Mouse (Mus musculus): ENCODE results near the gene Phkb. TPM values are rescaled to one million over a fixed set of nuclear protein-coding genes. Genes with fewer than 3 reads are reported as not detected.
"Not testable (repeated sequence)": the region's sequence is repeated elsewhere in the genome, so short reads cannot be mapped to it uniquely, and the experiment has no call there.

The Phkb gene
- polyA plus RNA-seq (2015; fragmentation: Nextera tagmentation; extraction: Ambion mirVana): 10.4 and 10.8 TPM in 2 replicates

DNA sequence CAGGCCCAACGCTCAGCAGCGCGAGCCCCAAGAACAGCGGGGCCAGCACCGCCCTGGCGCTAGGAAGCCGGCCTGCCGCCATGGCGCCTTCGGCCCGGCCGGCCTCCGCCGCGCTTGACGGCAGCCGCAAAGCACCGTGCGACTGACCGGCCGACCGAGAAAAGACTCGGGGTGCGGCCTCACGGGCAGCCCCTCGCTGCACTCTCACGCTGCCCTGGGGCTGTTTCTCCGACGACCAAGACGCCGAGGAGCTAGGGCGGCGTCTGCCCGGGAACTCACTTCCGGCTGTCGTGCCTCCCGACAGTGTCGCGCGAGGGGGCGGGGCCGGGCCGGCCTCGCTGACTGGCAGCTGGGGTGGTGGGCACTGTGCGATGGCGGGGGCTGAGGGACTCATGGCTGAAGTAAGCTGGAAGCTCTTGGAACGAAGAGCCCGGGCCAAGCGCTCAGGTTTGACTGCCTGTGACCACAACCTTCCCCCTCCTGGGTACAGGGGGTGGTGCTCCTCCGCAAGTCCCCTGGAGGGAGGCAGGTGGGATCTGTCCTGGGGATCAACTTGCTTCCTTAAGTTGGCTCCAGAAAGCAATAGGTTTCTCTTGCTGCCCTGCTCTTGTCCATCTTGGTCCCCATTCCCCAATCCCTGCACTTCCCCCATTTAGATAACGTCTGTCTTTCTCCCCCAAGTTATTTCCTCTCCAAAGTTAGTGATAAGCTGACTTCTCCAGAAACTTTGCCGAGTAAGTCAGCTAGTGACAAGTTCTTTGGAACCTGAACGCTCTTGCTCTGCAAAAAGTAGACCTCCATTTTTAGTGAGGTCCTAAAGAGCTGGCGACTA, at the start of gene Phkb, which contains the start of gene Itfg1:
Gene Phkb (plus strand): TSS at position 303 of the 832 bp plus-strand sequence.
Gene Itfg1 (minus strand): TSS at position 265 of the 832 bp plus-strand sequence.
- DNase-seq (peak; percentile 93), ATAC-seq (peak; percentile 93)
- TF ChIP-seq CTCF (IDR thresholded peaks at IDR 0.05; ENCODE audit: low read depth) (no peak), EP300 (IDR thresholded peaks at IDR 0.05; ENCODE audit: low read depth) (no peak)
- Histone ChIP-seq H3K4me2 (ENCODE audit: low read depth, low read length) (peak within 1 kb of the TSS; percentile 83), H3K4me1 (ENCODE audit: insufficient read depth) (peaks cover 18% of the 10 kb centered on the region), H3K27ac (ENCODE audit: low read depth) (peak within 1 kb of the TSS; percentile 100), H3K9ac (replicated peaks) (peak within 1 kb of the TSS; percentile 95), H3K9me3 (ENCODE audit: low read length) (no peaks in the 10 kb centered on the region), H3K36me3 (replicated peaks; ENCODE audit: insufficient read depth, low read length) (0 out of 2 replicates have a peak, but pooled peaks cover 2% of the 10 kb centered on the region), H3K4me3 (ENCODE audit: low read depth, low read length) (peak within 1 kb of the TSS; percentile 85), H3K27me3 (ENCODE audit: insufficient read depth, low read length) (no peaks in the 10 kb centered on the region)
- under 1% methylated on average over 49 of the region's 54 CpGs for WGBS (ENCODE audit: insufficient replicate concordance)

DNA sequence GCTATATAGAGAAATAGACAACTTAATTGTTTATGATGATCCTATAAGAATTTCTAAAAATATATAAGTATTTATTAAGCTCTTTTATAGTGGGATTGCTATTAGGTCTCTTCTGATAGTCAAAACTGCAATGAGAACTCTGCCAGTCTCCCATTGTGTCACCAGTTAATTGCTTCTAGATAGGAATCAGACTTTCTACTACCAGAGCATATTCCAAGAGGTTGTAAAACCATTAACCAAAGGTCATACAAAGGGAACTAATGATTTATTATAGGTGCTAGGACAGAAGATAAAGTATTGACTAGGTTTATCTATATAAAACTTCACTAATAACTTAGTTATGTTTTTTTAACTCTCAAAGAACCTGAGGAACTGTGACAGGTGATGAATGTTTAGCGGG, 44.4 kb upstream of the Phkb start:
- H3K9me3 ChIP-seq (ENCODE audit: low read length); H3K4me2 ChIP-seq (ENCODE audit: low read depth, low read length); DNase-seq; H3K4me3 ChIP-seq (ENCODE audit: low read depth, low read length); H3K27ac ChIP-seq (ENCODE audit: low read depth); H3K9ac ChIP-seq (replicated peaks); H3K27me3 ChIP-seq (ENCODE audit: insufficient read depth, low read length); H3K4me1 ChIP-seq (ENCODE audit: insufficient read depth); ATAC-seq; H3K36me3 ChIP-seq (replicated peaks; ENCODE audit: insufficient read depth, low read length): not testable (repeated sequence)
- WGBS (ENCODE audit: insufficient replicate concordance): 94% methylated on average over 1 of the region's 1 CpGs

DNA sequence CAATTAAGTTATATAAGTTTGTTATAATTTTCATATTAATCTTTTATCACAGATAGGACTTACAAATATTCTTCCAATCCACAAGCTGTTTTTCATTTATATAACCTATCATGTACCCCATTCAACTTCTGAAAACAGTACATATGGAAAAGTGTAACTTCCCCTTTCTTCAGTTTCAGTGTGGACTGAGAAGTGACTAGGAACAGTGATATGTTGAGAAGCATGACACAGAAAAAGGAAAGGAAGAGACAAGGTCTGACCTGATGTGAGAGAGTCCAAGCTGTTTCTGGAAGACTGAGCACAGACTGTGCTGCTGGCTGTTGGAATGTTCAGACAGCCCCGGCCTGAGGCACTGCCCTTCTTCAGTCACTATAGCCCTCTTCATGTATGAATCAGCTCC, 40.6 kb upstream of the Phkb start:
- WGBS (ENCODE audit: insufficient replicate concordance): 76% methylated on average over 1 of the region's 1 CpGs
- no peak overlapping the region for H3K9ac ChIP-seq (replicated peaks)
- no peaks in the 10 kb centered on the region for H3K27me3 ChIP-seq (ENCODE audit: insufficient read depth, low read length)
- no peaks in the 10 kb centered on the region for H3K36me3 ChIP-seq (replicated peaks; ENCODE audit: insufficient read depth, low read length)
- no peak overlapping the region for H3K4me2 ChIP-seq (ENCODE audit: low read depth, low read length)
- DNase-seq (no peak), ATAC-seq (no peak)
- no peaks in the 10 kb centered on the region for H3K9me3 ChIP-seq (ENCODE audit: low read length)
- H3K4me3 ChIP-seq (ENCODE audit: low read depth, low read length): no peak overlapping the region
- no peak overlapping the region for H3K27ac ChIP-seq (ENCODE audit: low read depth)
- H3K4me1 ChIP-seq (ENCODE audit: insufficient read depth): no peaks in the 10 kb centered on the region
- TF ChIP-seq CTCF (IDR thresholded peaks at IDR 0.05; ENCODE audit: low read depth) (no peak), EP300 (IDR thresholded peaks at IDR 0.05; ENCODE audit: low read depth) (no peak)

DNA sequence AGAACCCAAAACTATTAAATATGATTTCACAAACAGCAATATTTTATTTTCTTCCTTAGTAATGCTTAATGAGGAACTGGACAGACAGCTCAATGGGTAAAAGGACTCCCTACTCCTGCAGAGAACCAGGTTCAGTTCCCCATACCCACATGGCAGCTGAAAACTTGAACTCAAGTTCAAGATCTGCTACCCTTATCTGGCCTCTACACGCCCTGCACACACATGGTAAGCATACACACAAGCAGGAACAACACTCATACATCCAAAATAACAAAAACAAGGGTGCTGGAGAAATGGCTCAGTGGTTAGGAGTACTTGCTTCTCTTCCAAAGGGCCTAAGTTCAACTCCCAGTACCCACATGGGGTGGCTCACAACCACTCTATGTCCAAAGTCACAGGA, 39.4 kb upstream of the Phkb start:
- no peak overlapping the region for H3K4me3 ChIP-seq (ENCODE audit: low read depth, low read length)
- DNase-seq (no peak), ATAC-seq (no peak)
- no peaks in the 10 kb centered on the region for H3K9me3 ChIP-seq (ENCODE audit: low read length)
- H3K4me1 ChIP-seq (ENCODE audit: insufficient read depth): no peaks in the 10 kb centered on the region
- no peak for TF ChIP-seq EP300 (IDR thresholded peaks at IDR 0.05; ENCODE audit: low read depth)
- TF ChIP-seq CTCF (IDR thresholded peaks at IDR 0.05; ENCODE audit: low read depth): no peak
- H3K4me2 ChIP-seq (ENCODE audit: low read depth, low read length): no peak overlapping the region
- H3K36me3 ChIP-seq (replicated peaks; ENCODE audit: insufficient read depth, low read length): no peaks in the 10 kb centered on the region
- H3K27me3 ChIP-seq (ENCODE audit: insufficient read depth, low read length): no peaks in the 10 kb centered on the region
- no peak overlapping the region for H3K9ac ChIP-seq (replicated peaks)
- H3K27ac ChIP-seq (ENCODE audit: low read depth): no peak overlapping the region
- 76% methylated on average over 1 of the region's 1 CpGs for WGBS (ENCODE audit: insufficient replicate concordance)

DNA sequence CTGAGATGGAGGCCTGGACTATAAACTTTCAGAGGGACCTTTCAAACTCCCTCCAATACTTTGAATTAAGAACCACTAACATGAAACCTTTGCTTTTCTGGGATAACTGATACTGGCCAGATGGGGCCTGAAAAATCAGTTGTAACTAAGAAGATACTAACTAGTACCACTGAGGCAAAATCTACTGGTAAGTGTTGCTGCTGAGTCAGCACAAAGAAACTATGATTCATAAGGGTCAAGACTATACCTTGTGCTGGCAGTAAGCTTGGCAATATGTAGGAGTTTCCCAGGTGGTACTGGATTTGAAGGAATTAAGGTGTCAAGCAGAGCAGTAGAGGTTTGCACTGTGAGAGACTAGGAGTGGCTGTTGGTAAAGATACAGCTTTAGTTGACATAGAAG, 27.1 kb upstream of the Phkb start:
- TF ChIP-seq EP300 (IDR thresholded peaks at IDR 0.05; ENCODE audit: low read depth) (no peak), CTCF (IDR thresholded peaks at IDR 0.05; ENCODE audit: low read depth) (no peak)
- 0 out of 2 replicates have a peak, but pooled peaks cover 5% of the 10 kb centered on the region for H3K36me3 ChIP-seq (replicated peaks; ENCODE audit: insufficient read depth, low read length)
- DNase-seq (no peak), ATAC-seq (no peak)
- H3K27ac ChIP-seq (ENCODE audit: low read depth): no peak overlapping the region
- H3K4me3 ChIP-seq (ENCODE audit: low read depth, low read length): no peak overlapping the region
- H3K27me3 ChIP-seq (ENCODE audit: insufficient read depth, low read length): no peaks in the 10 kb centered on the region
- no peaks in the 10 kb centered on the region for H3K4me1 ChIP-seq (ENCODE audit: insufficient read depth)
- no peak overlapping the region for H3K4me2 ChIP-seq (ENCODE audit: low read depth, low read length)
- H3K9me3 ChIP-seq (ENCODE audit: low read length): peaks cover 3% of the 10 kb centered on the region; the same call in 1 of the 2 replicates
- H3K9ac ChIP-seq (replicated peaks): no peak overlapping the region

DNA sequence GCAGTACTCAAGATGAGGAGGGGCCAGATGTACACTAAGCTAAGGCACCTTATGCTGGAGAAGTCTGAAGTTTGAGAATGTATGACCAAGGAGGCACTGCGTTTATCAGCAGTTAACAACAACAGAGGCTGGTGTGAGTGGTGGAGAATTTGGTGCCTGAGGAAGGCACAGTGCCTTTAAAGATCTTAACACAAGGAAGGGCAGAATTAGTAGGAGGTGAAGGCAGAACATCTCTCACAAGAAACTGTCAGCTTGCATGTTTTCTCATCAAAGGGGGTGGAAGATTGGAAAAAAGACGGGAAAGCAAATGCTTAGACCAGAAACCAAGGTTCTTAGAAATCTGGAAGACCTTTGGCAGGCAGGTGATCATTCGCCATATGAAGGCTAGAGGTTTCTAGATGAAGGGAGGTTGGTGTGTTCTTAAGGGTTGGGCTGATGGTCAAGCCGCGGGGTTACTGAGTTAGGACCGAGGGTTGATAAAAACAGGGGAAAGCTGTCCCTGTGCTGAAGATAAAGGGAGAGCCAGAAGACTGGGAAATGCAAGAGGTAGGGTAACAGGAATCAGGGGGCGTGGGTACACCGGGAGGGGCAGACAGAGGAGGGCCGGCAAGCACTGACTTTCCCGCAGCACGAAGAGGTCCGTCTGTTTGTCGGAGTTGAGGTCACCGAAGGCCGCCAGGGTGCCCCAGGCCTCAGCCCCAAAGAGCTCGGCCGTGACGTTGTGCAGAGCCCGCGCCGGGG, 673 bp upstream of the Phkb start:
- no peak for ATAC-seq
- DNase-seq: no peak
- Histone ChIP-seq H3K4me3 (ENCODE audit: low read depth, low read length) (peak overlapping the region; percentile 85), H3K36me3 (replicated peaks; ENCODE audit: insufficient read depth, low read length) (peaks cover 7% of the 10 kb centered on the region; the same call in 1 of the 2 replicates), H3K27ac (ENCODE audit: low read depth) (peak overlapping the region; percentile 100), H3K9me3 (ENCODE audit: low read length) (no peaks in the 10 kb centered on the region), H3K4me2 (ENCODE audit: low read depth, low read length) (peak overlapping the region; percentile 83), H3K4me1 (ENCODE audit: insufficient read depth) (peaks cover 18% of the 10 kb centered on the region), H3K9ac (replicated peaks) (peak overlapping the region; percentile 95), H3K27me3 (ENCODE audit: insufficient read depth, low read length) (no peaks in the 10 kb centered on the region)
- TF ChIP-seq CTCF (IDR thresholded peaks at IDR 0.05; ENCODE audit: low read depth): no peak
- no peak for TF ChIP-seq EP300 (IDR thresholded peaks at IDR 0.05; ENCODE audit: low read depth)
- WGBS (ENCODE audit: insufficient replicate concordance): 2% methylated on average over 21 of the region's 21 CpGs
